Mouse (Mus musculus): ENCODE measurements around the gene Ddx19b. TPM values are rescaled to one million over a fixed set of nuclear protein-coding genes. Genes with fewer than 3 reads are reported as not detected.
"Not testable (repeated sequence)": the region's sequence is repeated elsewhere in the genome, so short reads cannot be mapped to it uniquely, and the experiment has no call there.

The Ddx19b gene
- polyA plus RNA-seq (2015; fragmentation: Nextera tagmentation; extraction: Ambion mirVana), result 6.9 and 7.4 TPM in 2 replicates

DNA sequence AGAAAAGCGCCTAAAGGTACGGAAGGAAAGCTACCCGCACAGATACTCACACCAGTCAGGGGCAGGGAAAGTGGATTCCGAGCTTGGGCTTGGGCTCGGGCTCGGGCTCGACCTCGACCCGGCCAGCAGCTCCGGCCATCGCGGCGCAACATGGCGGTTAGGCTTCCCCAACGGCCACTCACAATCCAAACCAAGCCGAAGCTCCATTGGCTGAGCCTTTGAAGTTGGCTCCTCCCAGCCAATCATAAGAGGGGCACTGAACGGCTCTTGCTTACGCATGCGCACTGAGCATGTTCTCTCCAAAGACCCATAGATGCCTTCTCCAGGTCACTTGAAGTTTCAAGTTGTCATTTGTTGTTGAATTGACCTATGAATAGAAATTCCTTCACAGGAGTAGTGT, at the start of gene Ddx19b:
Gene Ddx19b (minus strand): TSS at position 180 of the 400 bp plus-strand sequence.
- Histone ChIP-seq H3K4me2 (ENCODE audit: low read depth, low read length) (no peak within 1 kb of the TSS), H3K27me3 (replicated peaks; ENCODE audit: control insufficient read depth, insufficient read depth, low read length) (no peaks in the 10 kb centered on the region), H3K9me3 (ENCODE audit: control insufficient read depth, low read length) (no peaks in the 10 kb centered on the region), H3K4me3 (ENCODE audit: low read length) (no peak within 1 kb of the TSS), H3K4me1 (ENCODE audit: control insufficient read depth, insufficient read depth, low read length) (peaks cover 9% of the 10 kb centered on the region), H3K27ac (ENCODE audit: low read length) (no peak within 1 kb of the TSS), H3K36me3 (ENCODE audit: control insufficient read depth, insufficient read depth, low read length) (no peaks in the 10 kb centered on the region), H3K9ac (ENCODE audit: low read depth, low read length) (no peak within 1 kb of the TSS)
- no peak for ATAC-seq
- 92% methylated on average over 19 of the region's 19 CpGs for WGBS

GRCm38 (mm10) chr8:111079861-111080271, 48.3 kb upstream of the Ddx19b start:
- no peaks in the 10 kb centered on the region for H3K27me3 ChIP-seq (replicated peaks; ENCODE audit: control insufficient read depth, insufficient read depth, low read length)
- no peaks in the 10 kb centered on the region for H3K4me1 ChIP-seq (ENCODE audit: control insufficient read depth, insufficient read depth, low read length)
- no peak overlapping the region for H3K4me3 ChIP-seq (ENCODE audit: low read length)
- no peak overlapping the region for H3K27ac ChIP-seq (ENCODE audit: low read length)
- H3K9ac ChIP-seq (ENCODE audit: low read depth, low read length), result 0 out of 2 replicates have a peak overlapping the region, but pooled peaks have one; percentile 15
- peak; percentile 64 for ATAC-seq
- H3K9me3 ChIP-seq (ENCODE audit: control insufficient read depth, low read length), result no peaks in the 10 kb centered on the region
- H3K4me2 ChIP-seq (ENCODE audit: low read depth, low read length), result no peak overlapping the region
- no peaks in the 10 kb centered on the region for H3K36me3 ChIP-seq (ENCODE audit: control insufficient read depth, insufficient read depth, low read length)
- 17% methylated on average over 6 of the region's 6 CpGs for WGBS

- no peak overlapping the region for H3K4me2 ChIP-seq (ENCODE audit: low read depth, low read length)
- no peak overlapping the region for H3K27ac ChIP-seq (ENCODE audit: low read length)
- H3K4me3 ChIP-seq (ENCODE audit: low read length), result no peak overlapping the region
- no peaks in the 10 kb centered on the region for H3K9me3 ChIP-seq (ENCODE audit: control insufficient read depth, low read length)
- H3K27me3 ChIP-seq (replicated peaks; ENCODE audit: control insufficient read depth, insufficient read depth, low read length), result no peaks in the 10 kb centered on the region
- whole genome bisulfite sequencing, result 62% methylated on average over 5 of the region's 5 CpGs
- no peaks in the 10 kb centered on the region for H3K36me3 ChIP-seq (ENCODE audit: control insufficient read depth, insufficient read depth, low read length)
- H3K9ac ChIP-seq (ENCODE audit: low read depth, low read length), result no peak overlapping the region
- peak; percentile 16; the same call in 1 of the 2 replicates for ATAC-seq
- no peaks in the 10 kb centered on the region for H3K4me1 ChIP-seq (ENCODE audit: control insufficient read depth, insufficient read depth, low read length)
Observed at GRCm38 (mm10) chr8:111079461-111079860, 47.9 kb upstream of the Ddx19b start.

- 77% methylated on average over 3 of the region's 3 CpGs for WGBS
- Histone ChIP-seq H3K27ac (ENCODE audit: low read length) (no peak overlapping the region), H3K27me3 (replicated peaks; ENCODE audit: control insufficient read depth, insufficient read depth, low read length) (no peaks in the 10 kb centered on the region), H3K4me3 (ENCODE audit: low read length) (no peak overlapping the region), H3K4me2 (ENCODE audit: low read depth, low read length) (no peak overlapping the region), H3K4me1 (ENCODE audit: control insufficient read depth, insufficient read depth, low read length) (no peaks in the 10 kb centered on the region), H3K36me3 (ENCODE audit: control insufficient read depth, insufficient read depth, low read length) (no peaks in the 10 kb centered on the region), H3K9ac (ENCODE audit: low read depth, low read length) (no peak overlapping the region), H3K9me3 (ENCODE audit: control insufficient read depth, low read length) (no peaks in the 10 kb centered on the region)
- ATAC-seq, result no peak
Observed at GRCm38 (mm10) chr8:111075926-111076325, 44.4 kb upstream of the Ddx19b start.

GRCm38 (mm10) chr8:111068660-111069059, 37.1 kb upstream of the Ddx19b start:
- ATAC-seq; H3K4me1 ChIP-seq (ENCODE audit: control insufficient read depth, insufficient read depth, low read length); H3K9me3 ChIP-seq (ENCODE audit: control insufficient read depth, low read length); H3K36me3 ChIP-seq (ENCODE audit: control insufficient read depth, insufficient read depth, low read length); H3K4me3 ChIP-seq (ENCODE audit: low read length); H3K4me2 ChIP-seq (ENCODE audit: low read depth, low read length); H3K27ac ChIP-seq (ENCODE audit: low read length); H3K27me3 ChIP-seq (replicated peaks; ENCODE audit: control insufficient read depth, insufficient read depth, low read length); H3K9ac ChIP-seq (ENCODE audit: low read depth, low read length): not testable (repeated sequence)
- WGBS, result 94% methylated on average over 9 of the region's 9 CpGs

DNA sequence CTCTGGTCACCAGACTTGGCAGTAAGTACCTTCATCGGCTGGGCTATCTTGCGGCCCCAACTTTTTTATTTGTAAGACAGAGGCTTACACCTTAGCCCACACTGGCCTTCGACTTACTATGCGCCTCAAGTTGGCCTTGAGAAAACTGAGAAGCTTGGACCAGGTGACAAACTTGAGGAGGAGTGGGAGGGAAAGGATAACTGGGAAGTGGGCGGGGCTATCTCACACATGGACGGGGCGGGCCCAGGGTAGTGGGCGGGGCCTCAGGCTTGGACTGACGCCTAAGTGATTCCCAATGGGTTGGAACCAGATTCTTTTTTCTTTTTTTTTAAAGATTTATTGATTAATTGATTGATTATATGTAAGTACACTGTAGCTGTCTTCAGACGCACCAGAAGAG, 35.9 kb upstream of the Ddx19b start:
- WGBS, result 28% methylated on average over 10 of the region's 10 CpGs
- ATAC-seq, result no peak

GRCm38 (mm10) chr8:111066308-111066707, 34.8 kb upstream of the Ddx19b start:
- Histone ChIP-seq H3K4me1 (ENCODE audit: control insufficient read depth, insufficient read depth, low read length) (peaks cover 5% of the 10 kb centered on the region), H3K36me3 (ENCODE audit: control insufficient read depth, insufficient read depth, low read length) (no peaks in the 10 kb centered on the region), H3K9me3 (ENCODE audit: control insufficient read depth, low read length) (no peaks in the 10 kb centered on the region), H3K4me2 (ENCODE audit: low read depth, low read length) (no peak overlapping the region), H3K4me3 (ENCODE audit: low read length) (no peak overlapping the region), H3K27me3 (replicated peaks; ENCODE audit: control insufficient read depth, insufficient read depth, low read length) (no peaks in the 10 kb centered on the region), H3K27ac (ENCODE audit: low read length) (no peak overlapping the region), H3K9ac (ENCODE audit: low read depth, low read length) (no peak overlapping the region)
- WGBS, result 68% methylated on average over 4 of the region's 4 CpGs
- no peak for ATAC-seq

More for the DNA sequence above, 35.9 kb upstream of the Ddx19b start:
- no peaks in the 10 kb centered on the region for H3K27me3 ChIP-seq (replicated peaks; ENCODE audit: control insufficient read depth, insufficient read depth, low read length)
- H3K9ac ChIP-seq (ENCODE audit: low read depth, low read length), result no peak overlapping the region
- H3K4me3 ChIP-seq (ENCODE audit: low read length), result no peak overlapping the region
- H3K27ac ChIP-seq (ENCODE audit: low read length), result no peak overlapping the region
- H3K9me3 ChIP-seq (ENCODE audit: control insufficient read depth, low read length), result no peaks in the 10 kb centered on the region
- H3K36me3 ChIP-seq (ENCODE audit: control insufficient read depth, insufficient read depth, low read length), result no peaks in the 10 kb centered on the region
- no peak overlapping the region for H3K4me2 ChIP-seq (ENCODE audit: low read depth, low read length)
- H3K4me1 ChIP-seq (ENCODE audit: control insufficient read depth, insufficient read depth, low read length), result no peaks in the 10 kb centered on the region

GRCm38 (mm10) chr8:111062893-111063292, 31.3 kb upstream of the Ddx19b start:
- WGBS, result 65% methylated on average over 2 of the region's 2 CpGs
- Histone ChIP-seq H3K4me2 (ENCODE audit: low read depth, low read length) (peak overlapping the region; percentile 90; the same call in 1 of the 2 replicates), H3K27ac (ENCODE audit: low read length) (no peak overlapping the region), H3K9me3 (ENCODE audit: control insufficient read depth, low read length) (no peaks in the 10 kb centered on the region), H3K4me1 (ENCODE audit: control insufficient read depth, insufficient read depth, low read length) (peaks cover 32% of the 10 kb centered on the region), H3K4me3 (ENCODE audit: low read length) (no peak overlapping the region; the same call in 1 of the 2 replicates), H3K9ac (ENCODE audit: low read depth, low read length) (no peak overlapping the region), H3K27me3 (replicated peaks; ENCODE audit: control insufficient read depth, insufficient read depth, low read length) (no peaks in the 10 kb centered on the region), H3K36me3 (ENCODE audit: control insufficient read depth, insufficient read depth, low read length) (no peaks in the 10 kb centered on the region)
- ATAC-seq, result no peak

DNA sequence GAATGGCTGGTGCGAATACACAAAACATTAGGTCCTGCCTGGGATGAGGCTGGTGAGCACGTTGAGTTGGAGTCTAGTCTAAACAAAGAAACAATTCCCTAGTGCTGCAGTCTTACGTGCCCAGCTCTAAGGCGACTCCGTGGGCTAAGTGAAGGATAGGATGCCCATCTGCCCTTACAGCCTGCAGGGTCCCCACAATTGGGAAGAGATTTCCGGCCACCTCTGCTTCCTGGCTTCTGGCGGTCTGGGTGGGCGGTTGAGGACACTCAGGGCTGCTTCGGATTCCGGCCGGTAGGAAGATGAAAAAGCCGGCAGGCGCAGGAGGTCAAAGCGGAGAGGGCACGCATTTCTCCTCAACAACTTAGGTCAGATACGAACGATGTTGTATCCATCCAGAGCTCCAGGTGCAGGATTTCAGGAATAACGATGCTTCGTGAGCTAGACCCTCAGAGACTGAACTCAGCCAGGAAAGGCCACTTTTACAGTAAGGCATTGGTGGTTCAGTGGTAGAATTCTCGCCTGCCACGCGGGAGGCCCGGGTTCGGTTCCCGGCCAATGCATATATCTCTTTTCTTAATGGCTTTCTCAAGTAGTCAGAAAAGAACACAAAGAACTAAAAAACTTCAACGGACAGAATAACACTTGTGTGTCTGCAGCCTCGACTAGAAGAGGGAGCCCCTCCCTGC, 30.7 kb upstream of the Ddx19b start:
- ATAC-seq, result peak; percentile 80
- H3K4me1 ChIP-seq (ENCODE audit: control insufficient read depth, insufficient read depth, low read length), result peaks cover 38% of the 10 kb centered on the region
- H3K27ac ChIP-seq (ENCODE audit: low read length), result peak overlapping the region; percentile 31
- H3K4me2 ChIP-seq (ENCODE audit: low read depth, low read length), result peak overlapping the region; percentile 90
- H3K9ac ChIP-seq (ENCODE audit: low read depth, low read length), result peak overlapping the region; percentile 64
- under 1% methylated on average over 27 of the region's 27 CpGs for WGBS
- no peaks in the 10 kb centered on the region for H3K9me3 ChIP-seq (ENCODE audit: control insufficient read depth, low read length)
- H3K27me3 ChIP-seq (replicated peaks; ENCODE audit: control insufficient read depth, insufficient read depth, low read length), result no peaks in the 10 kb centered on the region
- peak overlapping the region; percentile 71 for H3K4me3 ChIP-seq (ENCODE audit: low read length)
- H3K36me3 ChIP-seq (ENCODE audit: control insufficient read depth, insufficient read depth, low read length), result no peaks in the 10 kb centered on the region
